Mouse (Mus musculus) inflammation-experienced regulatory T-cells, adult 16 weeks (primary cell): ENCODE measurements around the gene Lrriq1. TPM values are rescaled to one million over a fixed set of nuclear protein-coding genes. Genes with fewer than 3 reads are reported as not detected.

Experiments used
- polyA plus RNA-seq: library from polyadenylated mRNA; unstranded; fragments of 100-300 nt; shearing (Covaris generic); gene quantifications from one replicate; pipeline ENCODE4 v1.2.1, GENCODE M21; 2017

Gene Lrriq1
- polyA plus RNA-seq = not detected

GRCm38 (mm10) chr10:103235707-103236459 lies at the start of gene Lrriq1:
TSS of gene Lrriq1 (minus strand) at chr10:103236322.

GRCm38 (mm10) chr10:103029730-103030490 lies 206.2 kb downstream of the Lrriq1 start, which contains the start of gene Alx1:
TSS of gene Alx1 (minus strand) at chr10:103030215.

Other genes starting within 250 kb of the Lrriq1 start
- not detected for gene Alx1, start 206.1 kb downstream of the Lrriq1 start, polyA plus RNA-seq
- gene Slc6a15, start 131.5 kb upstream of the Lrriq1 start, polyA plus RNA-seq = not detected